Mouse (Mus musculus) kidney, postnatal 25 days (tissue): Measurements from ENCODE around the gene Pde6h.
A peak's percentile ranks its signal among the peaks of the same experiment; 100 is the strongest.
"Not testable (repeated sequence)": the region's sequence is repeated elsewhere in the genome, so short reads cannot be mapped to it uniquely, and the experiment has no call there.

Experiments used
- DNase-seq, 2 experiments: peaks; one replicate each; pipeline ENCODE4 v3.0.0; 2021; ENCODE audit warnings: mixed read lengths in 2 of 2

The Pde6h gene

GRCm38 (mm10) chr6:136941051-136942021 lies 17.7 kb downstream of the Pde6h start, which contains the start of gene Arhgdib:
Arhgdib (minus strand) TSS chr6:136941899.
- peak; percentile 59 to 71 for DNase-seq

GRCm38 (mm10) chr6:136942280-136942679 lies 18.6 kb downstream of the Pde6h start:
- no peak for DNase-seq

- no peak for DNase-seq
Measured at GRCm38 (mm10) chr6:136943392-136943791, 19.8 kb downstream of the Pde6h start.

GRCm38 (mm10) chr6:136944511-136944910 lies 20.9 kb downstream of the Pde6h start:
- DNase-seq = no peak

GRCm38 (mm10) chr6:136946241-136946640 lies 22.6 kb downstream of the Pde6h start:
- DNase-seq = no peak

- DNase-seq = no peak
Measured at GRCm38 (mm10) chr6:136946943-136947342, 23.3 kb downstream of the Pde6h start.

- no peak for DNase-seq
Measured at GRCm38 (mm10) chr6:136947716-136948115, 24.1 kb downstream of the Pde6h start.

GRCm38 (mm10) chr6:136950171-136950570 lies 26.5 kb downstream of the Pde6h start:
- DNase-seq = no peak

- no peak for DNase-seq
Measured at GRCm38 (mm10) chr6:136952930-136953329, 29.3 kb downstream of the Pde6h start.

- no peak for DNase-seq
Measured at GRCm38 (mm10) chr6:136954192-136954591, 30.6 kb downstream of the Pde6h start.

GRCm38 (mm10) chr6:136954715-136955114 lies 31.1 kb downstream of the Pde6h start:
- DNase-seq = no peak

- no peak for DNase-seq
Measured at GRCm38 (mm10) chr6:136955240-136955639, 31.6 kb downstream of the Pde6h start.

- DNase-seq = no peak
Measured at GRCm38 (mm10) chr6:136957062-136957461, 33.4 kb downstream of the Pde6h start.

GRCm38 (mm10) chr6:136959131-136959530 lies 35.5 kb downstream of the Pde6h start:
- no peak for DNase-seq

- DNase-seq = no peak
Measured at GRCm38 (mm10) chr6:136962957-136963356, 39.3 kb downstream of the Pde6h start.

- no peak for DNase-seq
Measured at GRCm38 (mm10) chr6:136964609-136965510, 41.2 kb downstream of the Pde6h start.

GRCm38 (mm10) chr6:136965912-136966311 lies 42.3 kb downstream of the Pde6h start:
- DNase-seq = no peak

- DNase-seq = no peak
Measured at GRCm38 (mm10) chr6:136967466-136967865, 43.8 kb downstream of the Pde6h start.

- DNase-seq = not testable (repeated sequence)
Measured at GRCm38 (mm10) chr6:136968877-136969276, 45.2 kb downstream of the Pde6h start.

GRCm38 (mm10) chr6:136979274-136980082 lies 55.8 kb downstream of the Pde6h start:
- no peak for DNase-seq

- no peak for DNase-seq
Measured at GRCm38 (mm10) chr6:136980331-136980746, 56.7 kb downstream of the Pde6h start.

GRCm38 (mm10) chr6:136982581-136982980 lies 58.9 kb downstream of the Pde6h start:
- DNase-seq = no peak
